Mouse (Mus musculus) ES-Bruce4 (cell line): ENCODE measurements at regions not wholly inside any gene's neighbourhood (a gene's known extent, or its start where the extent isn't known, plus 50 kb on each side); places are given as distances from the start of the nearest gene placed in this dataset.

ENCODE experiments used
- H3K27ac ChIP-seq: 2 replicates; pipeline ENCODE4 v1.5.1; 2012; ENCODE audit warnings: low read length, inconsistent platforms; ENCODE audit not compliant: insufficient read depth
- H3K27me3 ChIP-seq: 2 replicates; pipeline ENCODE4 v1.6.1; 2012; ENCODE audit warnings: mild to moderate bottlenecking, low read length, inconsistent platforms; ENCODE audit not compliant: control insufficient read depth, poor library complexity, insufficient read depth, severe bottlenecking
- H3K36me3 ChIP-seq: 2 replicates; pipeline ENCODE4 v1.6.1; 2012; ENCODE audit warnings: inconsistent platforms, mild to moderate bottlenecking, low read length, moderate library complexity; ENCODE audit not compliant: control insufficient read depth, poor library complexity, insufficient read depth, severe bottlenecking
- H3K4me1 ChIP-seq: one replicate; pipeline ENCODE4 v1.8.1; 2011; ENCODE audit warnings: low read length; ENCODE audit not compliant: control insufficient read depth, insufficient read depth
- H3K4me3 ChIP-seq: 2 replicates; pipeline ENCODE4 v1.5.1; 2011; ENCODE audit warnings: low read depth, mild to moderate bottlenecking, low read length
- H3K9ac ChIP-seq: 2 replicates; pipeline ENCODE4 v1.6.1; 2012; ENCODE audit warnings: low read depth, mild to moderate bottlenecking, inconsistent platforms; ENCODE audit not compliant: poor library complexity, severe bottlenecking
- H3K9me3 ChIP-seq: replicated peaks from 2 replicates; pipeline ENCODE4 v1.6.1; 2012; ENCODE audit warnings: mild to moderate bottlenecking, low read length, inconsistent platforms; ENCODE audit not compliant: control insufficient read depth, poor library complexity, insufficient read depth, severe bottlenecking
- CTCF ChIP-seq: IDR thresholded peaks from one replicate; pipeline ENCODE4 v1.8.1; 2011; ENCODE audit warnings: low read depth, low read length
- EP300 ChIP-seq: IDR thresholded peaks from 2 replicates; pipeline ENCODE4 v1.6.1; 2011; ENCODE audit warnings: low read depth, low read length; ENCODE audit not compliant: insufficient read depth
- POLR2A ChIP-seq: IDR thresholded peaks from one replicate; pipeline ENCODE4 v1.8.1; 2011; ENCODE audit warnings: low read length; ENCODE audit not compliant: insufficient read depth

DNA sequence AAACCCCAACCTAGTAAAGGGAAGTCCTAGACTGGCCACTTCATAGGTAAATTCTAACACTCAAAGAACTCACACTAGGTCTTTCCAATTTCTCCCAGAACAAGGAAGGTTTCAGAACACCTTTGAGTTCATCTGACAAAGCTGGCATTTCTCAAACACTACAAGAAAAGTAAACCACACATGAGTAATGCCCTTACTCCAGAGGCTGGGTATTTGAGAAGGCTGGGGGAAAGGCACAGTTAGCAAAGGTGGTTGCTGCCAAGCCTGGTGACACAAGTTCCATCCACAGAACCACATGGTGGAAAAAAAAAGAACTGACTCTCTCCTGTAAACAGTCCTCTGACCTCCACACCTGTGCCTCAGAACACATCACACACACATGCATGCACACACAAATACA is 111.9 kb upstream of the Ccnd1 start:
- H3K9me3 ChIP-seq, result no peaks in the 10 kb centered on the region
- no peaks in the 10 kb centered on the region for H3K4me1 ChIP-seq
- no peak overlapping the region for H3K27ac ChIP-seq
- no peaks in the 10 kb centered on the region for H3K36me3 ChIP-seq
- H3K27me3 ChIP-seq, result no peaks in the 10 kb centered on the region
- no peak overlapping the region for H3K4me3 ChIP-seq
- TF ChIP-seq CTCF (no peak), POLR2A (no peak), EP300 (no peak)
- no peak overlapping the region for H3K9ac ChIP-seq

DNA sequence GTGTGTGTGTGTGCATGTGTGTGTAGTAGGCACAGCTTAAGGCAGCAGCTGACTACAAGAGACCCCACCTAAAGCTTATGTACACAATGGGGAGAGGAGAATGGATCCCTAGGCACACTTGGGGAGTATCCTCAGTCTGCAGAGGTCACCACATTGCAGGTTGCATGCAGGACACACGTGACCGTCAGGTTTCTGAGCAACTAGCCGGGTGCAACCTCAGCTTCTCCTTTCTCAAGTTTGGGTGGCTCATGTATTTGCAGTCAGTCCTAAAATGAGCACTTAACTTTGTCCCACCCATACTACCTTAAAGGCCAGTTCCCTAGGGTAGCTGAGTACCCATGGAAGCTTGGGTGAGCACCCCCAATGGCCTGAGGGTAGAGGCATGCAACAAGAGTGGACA is 111.0 kb upstream of the Ccnd1 start:
- H3K27ac ChIP-seq, result no peak overlapping the region
- no peaks in the 10 kb centered on the region for H3K27me3 ChIP-seq
- H3K4me1 ChIP-seq, result no peaks in the 10 kb centered on the region
- no peak overlapping the region for H3K4me3 ChIP-seq
- no peak overlapping the region for H3K9ac ChIP-seq
- H3K36me3 ChIP-seq, result no peaks in the 10 kb centered on the region
- TF ChIP-seq POLR2A, result no peak
- TF ChIP-seq CTCF, result no peak
- no peaks in the 10 kb centered on the region for H3K9me3 ChIP-seq

DNA sequence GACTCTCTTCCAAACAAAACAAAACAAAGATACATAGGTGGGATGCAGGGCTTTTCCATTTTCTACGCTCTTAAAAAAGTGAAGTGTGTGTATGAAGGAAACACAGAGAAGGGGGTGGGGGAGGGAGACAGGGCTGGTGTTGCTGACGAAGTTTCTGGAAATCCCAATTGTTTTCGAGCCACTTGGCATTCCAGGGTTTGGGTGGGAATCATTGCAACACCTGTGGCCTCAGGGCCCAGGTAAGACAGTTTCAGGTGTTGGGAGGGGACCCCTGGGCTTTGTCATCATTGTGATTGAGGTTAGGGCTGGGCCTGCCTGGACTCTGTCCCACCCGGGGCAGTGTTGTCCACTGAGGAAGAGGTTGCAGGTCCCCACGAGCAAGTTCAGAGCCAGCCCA is 108.8 kb upstream of the Ccnd1 start:
- H3K9ac ChIP-seq, result no peak overlapping the region
- no peak overlapping the region for H3K27ac ChIP-seq
- no peaks in the 10 kb centered on the region for H3K4me1 ChIP-seq
- no peaks in the 10 kb centered on the region for H3K27me3 ChIP-seq
- TF ChIP-seq EP300, result 0 out of 2 replicates have a peak, but pooled peaks have one; percentile 49
- no peak for TF ChIP-seq CTCF
- no peak overlapping the region for H3K4me3 ChIP-seq
- no peaks in the 10 kb centered on the region for H3K9me3 ChIP-seq
- H3K36me3 ChIP-seq, result no peaks in the 10 kb centered on the region

DNA sequence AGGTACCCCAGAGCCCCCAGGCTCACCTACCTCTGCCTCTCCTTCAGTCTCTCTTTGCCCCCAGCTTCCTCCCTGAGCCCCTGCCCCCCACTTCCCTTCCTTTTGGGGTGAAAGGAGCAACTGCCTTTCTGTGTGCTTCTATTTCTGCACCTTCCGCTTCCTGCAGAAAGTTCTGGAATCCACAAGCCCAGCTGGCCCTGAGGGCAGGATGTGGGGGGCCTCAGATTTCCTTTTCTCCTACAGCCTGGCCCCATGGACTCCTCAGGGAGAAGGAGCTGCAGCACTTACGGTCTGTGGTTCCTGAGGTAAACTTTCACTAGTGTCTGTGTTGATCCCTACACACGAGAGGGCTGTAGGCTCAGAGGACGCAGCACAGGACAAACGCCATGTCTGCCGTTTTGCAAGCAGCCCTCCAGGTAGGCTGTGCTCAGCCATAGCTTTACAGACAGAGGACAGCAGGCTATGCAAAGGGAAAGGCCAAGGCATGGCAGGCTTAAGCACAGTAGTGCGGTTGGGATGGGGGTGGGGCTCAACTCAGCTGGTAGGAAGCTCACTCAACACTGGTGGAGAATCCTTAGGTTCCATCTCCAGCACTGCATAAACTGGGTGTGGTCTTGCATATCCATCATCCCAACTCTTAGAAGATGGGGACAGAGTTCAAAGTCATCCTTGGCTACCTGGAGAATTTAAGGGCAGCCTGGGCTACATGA is 108.2 kb upstream of the Ccnd1 start:
- Histone ChIP-seq H3K4me3 (no peak overlapping the region), H3K4me1 (no peaks in the 10 kb centered on the region), H3K27me3 (no peaks in the 10 kb centered on the region), H3K36me3 (no peaks in the 10 kb centered on the region), H3K9me3 (no peaks in the 10 kb centered on the region), H3K9ac (no peak overlapping the region), H3K27ac (no peak overlapping the region)
- TF ChIP-seq CTCF (no peak), EP300 (no peak), POLR2A (no peak)

DNA sequence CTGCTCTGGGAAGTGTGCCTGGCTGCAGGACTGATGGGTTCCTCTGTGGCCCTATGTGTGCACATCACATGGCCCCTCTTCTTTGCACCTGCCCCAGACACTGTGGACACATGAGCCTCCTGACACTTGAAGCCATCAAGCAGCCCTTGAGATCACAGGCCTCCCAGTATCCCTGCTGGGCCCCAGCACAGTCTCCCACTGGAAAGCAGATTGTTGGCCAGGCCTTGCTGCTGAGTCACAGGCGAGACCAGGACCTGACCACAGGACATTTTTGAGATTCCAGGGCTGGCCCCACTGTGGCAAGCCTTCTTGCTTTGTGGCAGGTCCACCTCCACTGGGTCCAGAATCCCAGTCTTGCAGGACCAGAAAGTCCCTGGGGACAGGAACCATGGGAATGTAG is 105.5 kb upstream of the Ccnd1 start:
- no peak overlapping the region for H3K27ac ChIP-seq
- no peaks in the 10 kb centered on the region for H3K4me1 ChIP-seq
- no peaks in the 10 kb centered on the region for H3K27me3 ChIP-seq
- no peaks in the 10 kb centered on the region for H3K9me3 ChIP-seq
- no peak overlapping the region for H3K4me3 ChIP-seq
- TF ChIP-seq POLR2A, result no peak
- no peak for TF ChIP-seq EP300
- H3K36me3 ChIP-seq, result no peaks in the 10 kb centered on the region
- no peak overlapping the region for H3K9ac ChIP-seq

DNA sequence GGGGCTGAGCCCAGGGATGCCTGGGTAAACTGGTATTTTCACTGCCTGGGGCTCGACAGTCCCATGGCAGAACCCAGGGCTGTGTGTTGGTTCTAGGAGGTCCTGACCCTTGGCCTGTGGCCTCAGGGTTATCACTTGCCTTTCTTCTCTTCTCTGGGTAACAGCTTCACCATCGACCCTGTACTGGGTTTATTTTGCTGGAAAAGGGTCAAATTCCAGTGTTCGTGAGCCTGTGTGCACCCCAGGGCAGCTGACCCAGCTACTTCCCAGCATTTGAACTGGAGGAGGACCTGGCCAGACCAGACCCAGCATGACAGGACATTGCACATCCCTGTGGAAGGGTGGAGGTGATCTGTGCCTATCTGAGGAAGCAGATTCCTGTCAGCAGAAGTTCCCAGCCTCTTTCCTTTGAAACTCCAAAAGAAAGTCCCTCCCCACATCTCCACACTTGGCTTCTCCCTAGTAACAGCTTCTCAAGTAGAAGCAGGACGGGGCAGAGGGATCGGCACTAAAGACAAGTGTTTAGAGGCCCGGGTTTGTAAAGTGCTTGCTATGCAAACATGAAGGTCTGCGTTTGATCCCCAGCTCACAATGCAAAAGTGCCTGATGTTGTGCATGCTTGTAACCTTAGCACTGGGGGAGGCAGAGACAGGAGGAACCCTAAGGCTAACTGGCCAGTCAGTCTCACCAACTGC is 103.9 kb upstream of the Ccnd1 start:
- H3K27me3 ChIP-seq, result no peaks in the 10 kb centered on the region
- H3K4me3 ChIP-seq, result no peak overlapping the region
- H3K4me1 ChIP-seq, result no peaks in the 10 kb centered on the region
- H3K36me3 ChIP-seq, result no peaks in the 10 kb centered on the region
- TF ChIP-seq EP300 (no peak), POLR2A (no peak), CTCF (no peak)
- H3K9me3 ChIP-seq, result no peaks in the 10 kb centered on the region
- H3K9ac ChIP-seq, result no peak overlapping the region
- no peak overlapping the region for H3K27ac ChIP-seq
